Mouse (Mus musculus): ENCODE measurements around the gene Tex13c3.

Tex13c3 gene

GRCm38 (mm10) chrX:19481219-19481618 lies at the start of gene Tex13c3:
Gene Tex13c3 (minus strand): TSS chrX:19481319.
- in situ Hi-C loops (cut with MboI, MseI) = loop anchor here (25.0 kb wide), 1 partner anchor 1406 kb away; no protein-coding TSS in a partner anchor

GRCm38 (mm10) chrX:19489731-19490130 lies 8.6 kb upstream of the Tex13c3 start:
- in situ Hi-C loops (cut with MboI, MseI) = loop anchor here (25.0 kb wide), 1 partner anchor 1398 kb away; no protein-coding TSS in a partner anchor

Data from T-helper 2 cell (primary cell).